Mouse (Mus musculus): ENCODE measurements around the gene Gm39115. TPM values are rescaled to one million over a fixed set of nuclear protein-coding genes. Genes with fewer than 3 reads are reported as not detected.
"Not testable (repeated sequence)": the region's sequence is repeated elsewhere in the genome, so short reads cannot be mapped to it uniquely, and the experiment has no call there.

Gene Gm39115
- not detected in 2 replicates for polyA plus RNA-seq (2015; fragmentation: Nextera tagmentation; extraction: Ambion mirVana)

- 53% methylated on average over 2 of the region's 2 CpGs for WGBS
- H3K9me3 ChIP-seq; ATAC-seq (ENCODE audit: low read depth); H3K4me2 ChIP-seq; H3K9ac ChIP-seq; H3K4me3 ChIP-seq; H3K36me3 ChIP-seq; H3K27me3 ChIP-seq; H3K4me1 ChIP-seq (replicated peaks); H3K27ac ChIP-seq (replicated peaks): not testable (repeated sequence)
Measured at GRCm38 (mm10) chr7:142135934-142136333, at the start of gene Gm39115. Gene Gm39115, minus strand, starts transcription at chr7:142136034.

- Histone ChIP-seq H3K27ac (replicated peaks) (no peak overlapping the region), H3K4me3 (no peak overlapping the region), H3K4me1 (replicated peaks) (no peaks in the 10 kb centered on the region), H3K36me3 (no peaks in the 10 kb centered on the region), H3K9ac (no peak overlapping the region), H3K27me3 (no peaks in the 10 kb centered on the region), H3K4me2 (no peak overlapping the region), H3K9me3 (no peaks in the 10 kb centered on the region)
- ATAC-seq (ENCODE audit: low read depth), result no peak
- 57% methylated on average over 1 of the region's 1 CpGs for WGBS
Measured at GRCm38 (mm10) chr7:142181021-142181420, 45.2 kb upstream of the Gm39115 start.

- WGBS, result 82% methylated on average over 1 of the region's 1 CpGs
- Histone ChIP-seq H3K4me2 (no peak overlapping the region), H3K9ac (no peak overlapping the region), H3K9me3 (no peaks in the 10 kb centered on the region), H3K4me1 (replicated peaks) (no peaks in the 10 kb centered on the region), H3K4me3 (no peak overlapping the region), H3K27ac (replicated peaks) (no peak overlapping the region), H3K36me3 (no peaks in the 10 kb centered on the region), H3K27me3 (no peaks in the 10 kb centered on the region)
- ATAC-seq (ENCODE audit: low read depth), result no peak
Measured at GRCm38 (mm10) chr7:142178685-142179084, 42.9 kb upstream of the Gm39115 start.

- not testable (repeated sequence) for H3K4me1 ChIP-seq (replicated peaks); H3K9me3 ChIP-seq; H3K9ac ChIP-seq; H3K36me3 ChIP-seq; H3K27ac ChIP-seq (replicated peaks); ATAC-seq (ENCODE audit: low read depth); H3K4me3 ChIP-seq; H3K4me2 ChIP-seq; H3K27me3 ChIP-seq
Measured at GRCm38 (mm10) chr7:142175905-142176304, 40.1 kb upstream of the Gm39115 start, which contains the start of gene Krtap5-2. Gene Krtap5-2, minus strand, starts transcription at chr7:142176005.

- ATAC-seq (ENCODE audit: low read depth), result no peak
- no peaks in the 10 kb centered on the region for H3K9me3 ChIP-seq
Measured at GRCm38 (mm10) chr7:142169836-142170235, 34.0 kb upstream of the Gm39115 start.

GRCm38 (mm10) chr7:142165639-142166038 is 29.8 kb upstream of the Gm39115 start, which contains the start of gene Gm4553:
Gene Gm4553, minus strand, starts transcription at chr7:142165739.
- not testable (repeated sequence) for H3K9ac ChIP-seq; H3K36me3 ChIP-seq; H3K4me3 ChIP-seq; ATAC-seq (ENCODE audit: low read depth); H3K9me3 ChIP-seq; H3K4me1 ChIP-seq (replicated peaks); H3K4me2 ChIP-seq; H3K27ac ChIP-seq (replicated peaks); H3K27me3 ChIP-seq

More at GRCm38 (mm10) chr7:142169836-142170235, 34.0 kb upstream of the Gm39115 start:
- no peaks in the 10 kb centered on the region for H3K27me3 ChIP-seq
- H3K27ac ChIP-seq (replicated peaks), result no peak overlapping the region
- 47% methylated on average over 3 of the region's 3 CpGs for WGBS
- H3K36me3 ChIP-seq, result no peaks in the 10 kb centered on the region
- no peak overlapping the region for H3K4me3 ChIP-seq
- H3K9ac ChIP-seq, result no peak overlapping the region
- H3K4me1 ChIP-seq (replicated peaks), result no peaks in the 10 kb centered on the region
- H3K4me2 ChIP-seq, result no peak overlapping the region

GRCm38 (mm10) chr7:142159366-142159765 is 23.5 kb upstream of the Gm39115 start:
- ATAC-seq (ENCODE audit: low read depth), result no peak
- Histone ChIP-seq H3K27me3 (no peaks in the 10 kb centered on the region), H3K27ac (replicated peaks) (no peak overlapping the region), H3K4me3 (no peak overlapping the region), H3K9me3 (no peaks in the 10 kb centered on the region), H3K4me2 (no peak overlapping the region), H3K4me1 (replicated peaks) (no peaks in the 10 kb centered on the region), H3K36me3 (no peaks in the 10 kb centered on the region), H3K9ac (no peak overlapping the region)
- WGBS, result 93% methylated on average over 3 of the region's 3 CpGs

GRCm38 (mm10) chr7:142157013-142157412 is 21.2 kb upstream of the Gm39115 start, which contains the start of gene Gm29735:
Gene Gm29735, minus strand, starts transcription at chr7:142157113.
- not testable (repeated sequence) for H3K4me1 ChIP-seq (replicated peaks); H3K9ac ChIP-seq; H3K9me3 ChIP-seq; H3K4me2 ChIP-seq; H3K4me3 ChIP-seq; ATAC-seq (ENCODE audit: low read depth); H3K27ac ChIP-seq (replicated peaks); H3K27me3 ChIP-seq; H3K36me3 ChIP-seq
- 49% methylated on average over 2 of the region's 2 CpGs for WGBS

- no peak overlapping the region for H3K27ac ChIP-seq (replicated peaks)
- H3K4me3 ChIP-seq, result no peak overlapping the region
- H3K9ac ChIP-seq, result no peak overlapping the region
- no peak for ATAC-seq (ENCODE audit: low read depth)
- WGBS, result 77% methylated on average over 1 of the region's 1 CpGs
- no peaks in the 10 kb centered on the region for H3K36me3 ChIP-seq
- no peaks in the 10 kb centered on the region for H3K4me1 ChIP-seq (replicated peaks)
- no peaks in the 10 kb centered on the region for H3K27me3 ChIP-seq
- H3K4me2 ChIP-seq, result no peak overlapping the region
- no peaks in the 10 kb centered on the region for H3K9me3 ChIP-seq
Measured at GRCm38 (mm10) chr7:142155308-142155707, 19.5 kb upstream of the Gm39115 start.

GRCm38 (mm10) chr7:142152191-142152590 is 16.4 kb upstream of the Gm39115 start:
- H3K4me1 ChIP-seq (replicated peaks), result no peaks in the 10 kb centered on the region
- WGBS, result 82% methylated on average over 4 of the region's 4 CpGs
- H3K9me3 ChIP-seq, result no peaks in the 10 kb centered on the region
- H3K27me3 ChIP-seq, result no peaks in the 10 kb centered on the region
- ATAC-seq (ENCODE audit: low read depth), result no peak
- H3K9ac ChIP-seq, result no peak overlapping the region
- no peak overlapping the region for H3K4me3 ChIP-seq
- H3K4me2 ChIP-seq, result no peak overlapping the region
- no peak overlapping the region for H3K27ac ChIP-seq (replicated peaks)
- no peaks in the 10 kb centered on the region for H3K36me3 ChIP-seq

- H3K27me3 ChIP-seq, result no peaks in the 10 kb centered on the region
- ATAC-seq (ENCODE audit: low read depth), result no peak
- no peaks in the 10 kb centered on the region for H3K9me3 ChIP-seq
- no peak overlapping the region for H3K27ac ChIP-seq (replicated peaks)
- H3K9ac ChIP-seq, result no peak overlapping the region
- H3K4me2 ChIP-seq, result no peak overlapping the region
- H3K4me3 ChIP-seq, result no peak overlapping the region
- no peaks in the 10 kb centered on the region for H3K4me1 ChIP-seq (replicated peaks)
- H3K36me3 ChIP-seq, result no peaks in the 10 kb centered on the region
Measured at GRCm38 (mm10) chr7:142148633-142149032, 12.8 kb upstream of the Gm39115 start.

- Histone ChIP-seq H3K9me3 (no peaks in the 10 kb centered on the region), H3K4me2 (no peak overlapping the region), H3K4me1 (replicated peaks) (no peaks in the 10 kb centered on the region), H3K27me3 (no peaks in the 10 kb centered on the region), H3K4me3 (no peak overlapping the region), H3K27ac (replicated peaks) (no peak overlapping the region), H3K9ac (no peak overlapping the region), H3K36me3 (no peaks in the 10 kb centered on the region)
- no peak for ATAC-seq (ENCODE audit: low read depth)
- WGBS, result 9% methylated on average over 1 of the region's 1 CpGs
Measured at GRCm38 (mm10) chr7:142146033-142146432, 10.2 kb upstream of the Gm39115 start.

GRCm38 (mm10) chr7:142145413-142145940 is 9.6 kb upstream of the Gm39115 start:
- Histone ChIP-seq H3K4me2 (no peak overlapping the region), H3K36me3 (no peaks in the 10 kb centered on the region), H3K9me3 (no peaks in the 10 kb centered on the region), H3K27me3 (no peaks in the 10 kb centered on the region), H3K4me1 (replicated peaks) (no peaks in the 10 kb centered on the region), H3K4me3 (no peak overlapping the region), H3K9ac (no peak overlapping the region), H3K27ac (replicated peaks) (no peak overlapping the region)
- ATAC-seq (ENCODE audit: low read depth), result no peak
- WGBS, result 59% methylated on average over 4 of the region's 4 CpGs

Data from neural tube, embryonic 13.5 days (tissue).